Mouse (Mus musculus) ES-E14 (cell line): Measurements from ENCODE around the gene Smad3.

Source experiments
- CHD2 ChIP-seq: IDR thresholded peaks from 2 replicates; pipeline ENCODE4 v1.6.1; 2014; ENCODE audit warnings: mild to moderate bottlenecking, low read depth, low read length, inconsistent platforms
- HCFC1 ChIP-seq: IDR thresholded peaks from 2 replicates; pipeline ENCODE4 v1.6.1; 2012; ENCODE audit warnings: low read length, inconsistent platforms, borderline replicate concordance; ENCODE audit not compliant: insufficient read depth
- MAFK ChIP-seq: IDR thresholded peaks from 2 replicates; pipeline ENCODE4 v1.6.1; 2014; ENCODE audit warnings: mild to moderate bottlenecking, low read depth, low read length, inconsistent platforms; ENCODE audit not compliant: insufficient read depth
- ZC3H11A ChIP-seq: IDR thresholded peaks from 2 replicates; pipeline ENCODE4 v1.6.1; 2012; ENCODE audit warnings: low read depth, mild to moderate bottlenecking, inconsistent platforms, low read length, borderline replicate concordance
- ZNF384 ChIP-seq: IDR thresholded peaks from 2 replicates; pipeline ENCODE4 v1.6.1; 2012; ENCODE audit warnings: low read depth, low read length, inconsistent platforms

GRCm38 (mm10) chr9:63666612-63667372 lies 91.0 kb downstream of the Smad3 start:
- TF ChIP-seq ZC3H11A (no peak), MAFK (no peak), CHD2 (no peak), ZNF384 (no peak), HCFC1 (no peak)
